Mouse (Mus musculus): ENCODE data around the gene Zscan2. TPM values are rescaled to one million over a fixed set of nuclear protein-coding genes. Genes with fewer than 3 reads are reported as not detected.

Gene Zscan2
- polyA plus RNA-seq, 3 experiments from 2014 or later, result 2.4 to 3.1 (median 2.6) TPM

Other genes starting within 250 kb of the Zscan2 start
- gene Crtc3, start 172.0 kb upstream of the Zscan2 start, polyA plus RNA-seq (2017; shearing (Covaris generic)), result 10 to 100 TPM in 2 of 3 experiments, 1 to 10 TPM in 1; 8.7 to 24.0 (median 21.0) TPM
- gene Iqgap1, start 34.9 kb upstream of the Zscan2 start, polyA plus RNA-seq (2017; shearing (Covaris generic)), result 100 to 1,000 TPM; 197 to 297 (median 271) TPM
- 10 to 100 TPM; 18.5 to 29.9 (median 29.1) TPM for gene Wdr73, start 40.3 kb downstream of the Zscan2 start, polyA plus RNA-seq (2017; shearing (Covaris generic))
- 10 to 100 TPM; 70.6 to 79.3 (median 79.1) TPM for gene Nmb, start 44.2 kb downstream of the Zscan2 start, polyA plus RNA-seq (2017; shearing (Covaris generic))
- 100 to 1,000 TPM; 248 to 321 (median 312) TPM for gene Sec11a, start 86.9 kb downstream of the Zscan2 start, polyA plus RNA-seq (2017; shearing (Covaris generic))
- gene Zfp592, start 132.8 kb downstream of the Zscan2 start, polyA plus RNA-seq (2017; shearing (Covaris generic)), result 10 to 100 TPM; 12.8 to 21.3 (median 19.8) TPM
- under 1 TPM; 0.17 to 0.50 (median 0.24) TPM for gene Alpk3, start 196.7 kb downstream of the Zscan2 start, polyA plus RNA-seq (2017; shearing (Covaris generic))

Measured in inflammation-experienced regulatory T-cells, adult 6 months (primary cell).